Mouse (Mus musculus) subcutaneous adipose tissue, adult 2 months (tissue): ENCODE measurements around the gene Gm3633. TPM values are rescaled to one million over a fixed set of nuclear protein-coding genes. Genes with fewer than 3 reads are reported as not detected.

Source experiments
- polyA plus RNA-seq: library from polyadenylated mRNA; depleted of rRNA; stranded (reverse); fragments of >200 nt; gene quantifications from 2 replicates; pipeline ENCODE4 v1.2.3, GENCODE M21; 2012; ENCODE audit warnings: low replicate concordance; rRNA removed

Gene Gm3633
- not detected in 2 replicates for polyA plus RNA-seq

DNA sequence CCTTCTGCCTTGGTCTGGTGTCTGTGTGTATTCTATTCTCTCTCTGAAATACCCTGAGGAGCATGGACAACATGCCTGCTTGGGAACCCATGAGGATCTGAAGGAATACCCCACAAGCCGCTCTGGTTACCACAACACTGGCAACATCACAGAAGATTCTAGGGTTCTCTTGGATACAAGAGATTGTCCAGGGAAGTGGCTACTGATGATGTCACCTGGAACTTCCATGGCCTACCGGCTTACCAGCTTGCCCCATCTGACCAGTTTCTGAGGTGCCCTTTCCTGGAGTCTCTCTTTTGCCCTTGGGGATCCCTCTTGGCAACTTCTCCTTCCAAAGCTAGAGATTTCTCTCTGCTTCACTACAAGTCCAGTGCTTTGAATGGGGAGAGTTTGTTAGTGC lies at the start of gene Gm3633:
Gm3633 (minus strand) TSS at position 101 of the 400 bp plus-strand sequence.

GRCm38 (mm10) chr14:42655638-42656037 lies 13.9 kb upstream of the Gm3633 start, which contains the start of gene Gm10378:
Gm10378 (plus strand) TSS chr14:42655938.

GRCm38 (mm10) chr14:42599782-42600181 lies 41.9 kb downstream of the Gm3633 start, which contains the start of gene Gm17124:
Gm17124 (minus strand) TSS chr14:42599882.

Other genes starting within 250 kb of the Gm3633 start
- gene Gm8005, start 202.2 kb downstream of the Gm3633 start, polyA plus RNA-seq: not detected in 2 replicates
- not detected in 2 replicates for gene Gm8011, start 178.0 kb downstream of the Gm3633 start, polyA plus RNA-seq
- gene Gm8020, start 139.6 kb downstream of the Gm3633 start, polyA plus RNA-seq: not detected in 2 replicates
- not detected in 2 replicates for gene Gm8024, start 117.6 kb downstream of the Gm3633 start, polyA plus RNA-seq
- not detected in 2 replicates for gene Gm17124, start 42.0 kb downstream of the Gm3633 start, polyA plus RNA-seq
- not detected in 2 replicates for gene Gm10378, start 14.0 kb upstream of the Gm3633 start, polyA plus RNA-seq
- not detected in 2 replicates for gene Gm3015, start 126.9 kb upstream of the Gm3633 start, polyA plus RNA-seq
- not detected in 2 replicates for gene Gm10377, start 156.1 kb upstream of the Gm3633 start, polyA plus RNA-seq
- not detected in 2 replicates for gene Gm21977, start 211.6 kb upstream of the Gm3633 start, polyA plus RNA-seq